In the genomic region with DNA sequence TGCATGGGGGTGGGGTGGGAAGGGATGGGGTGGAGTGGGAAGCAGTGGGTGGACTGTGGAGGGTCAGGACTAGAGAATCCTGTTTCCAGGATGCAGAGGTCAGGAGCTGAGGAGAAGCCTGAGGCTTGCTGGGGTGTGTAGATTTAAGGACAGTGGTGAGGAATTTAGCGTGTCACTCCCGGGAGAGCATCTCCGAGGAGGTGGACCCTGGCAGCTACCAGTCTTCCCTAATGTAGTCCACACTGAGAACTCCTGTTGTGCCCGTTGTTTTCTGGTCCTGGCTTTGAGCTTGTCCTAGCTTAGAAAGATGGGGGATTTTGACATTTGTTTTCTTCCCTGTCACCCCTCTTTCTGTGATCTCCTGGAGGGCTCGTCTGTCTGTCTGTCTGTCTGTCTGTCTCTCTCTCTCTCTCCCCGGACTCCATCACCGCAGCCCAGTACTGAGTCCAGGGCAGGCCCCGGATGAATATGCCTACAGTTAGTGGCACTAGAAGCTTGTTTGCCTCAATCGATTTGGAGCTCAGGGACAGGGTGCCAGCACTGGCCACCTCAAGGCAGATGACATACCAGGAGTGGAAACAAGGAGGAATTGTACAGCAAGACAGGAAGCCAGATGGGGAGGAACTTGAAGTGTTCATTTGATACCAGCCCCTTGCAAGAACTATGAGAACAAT, we compare ENCODE assay signal across 13 mouse cellular contexts. TPM values are rescaled to one million over a fixed set of nuclear protein-coding genes. Genes with fewer than 3 reads are reported as not detected.
A peak's percentile ranks its signal among the peaks of the same experiment; 100 is the strongest.
DNase-seq lines count a peak whose midpoint lies in the region; ATAC-seq and TF ChIP-seq lines count a peak whose summit lies in the region.
"Had no signal": no experiment of that assay in that cellular context is flagged by ENCODE, and none has a peak within 500 bp of the region (broad histone marks: within the 10 kb centered on the region; RNA-seq: fewer than 3 reads in every experiment).

No protein-coding gene starts in this region.

- H3K79me2 ChIP-seq in heart, adult 2 months (replicated peaks; ENCODE audit: control insufficient read depth, insufficient read depth, low read length) = no peaks in the 10 kb centered on the region

- TF ChIP-seq POLR2A in heart, adult 2 months (IDR thresholded peaks at IDR 0.05; ENCODE audit: insufficient read depth, low read depth, low read length) = no peak

- no peaks in the 10 kb centered on the region for H3K36me3 ChIP-seq in heart, adult 2 months (ENCODE audit: control insufficient read depth, insufficient read depth, low read length)
- no peaks in the 10 kb centered on the region for H3K36me3 ChIP-seq in forebrain, embryonic 13.5 days (ENCODE audit: poor library complexity, severe bottlenecking)
- H3K36me3 ChIP-seq in midbrain, embryonic 14.5 days (ENCODE audit: control insufficient read depth, insufficient read depth, low read length) = no peaks in the 10 kb centered on the region
- H3K36me3 ChIP-seq: limb, embryonic 13.5 days had no signal

- peaks cover 6% of the 10 kb centered on the region for H3K4me1 ChIP-seq in heart, adult 2 months (ENCODE audit: control insufficient read depth, insufficient read depth, low read length)
- H3K4me1 ChIP-seq in forebrain, embryonic 13.5 days = peaks cover 37% of the 10 kb centered on the region
- peaks cover 39% of the 10 kb centered on the region for H3K4me1 ChIP-seq in midbrain, embryonic 14.5 days (ENCODE audit: control insufficient read depth, insufficient read depth, low read length)

- 49% methylated on average over 9 of the region's 9 CpGs for WGBS in heart, adult 2 months
- 72% methylated on average over 9 of the region's 9 CpGs for WGBS in forebrain, embryonic 13.5 days
- 55% methylated on average over 9 of the region's 9 CpGs for WGBS in midbrain, embryonic 14.5 days

- TF ChIP-seq CTCF in heart, adult 2 months (IDR thresholded peaks at IDR 0.05) = no peak

- H3K9me3 ChIP-seq in forebrain, embryonic 13.5 days (replicated peaks) = no peaks in the 10 kb centered on the region
- H3K9me3 ChIP-seq in midbrain, embryonic 14.5 days (ENCODE audit: control insufficient read depth, low read length) = no peaks in the 10 kb centered on the region
- H3K9me3 ChIP-seq: limb, embryonic 13.5 days had no signal

- peak overlapping the region; percentile 47; the same call in 1 of the 2 replicates for H3K27ac ChIP-seq in heart, adult 2 months
- H3K27ac ChIP-seq in forebrain, embryonic 13.5 days = peak overlapping the region; percentile 11; the same call in 1 of the 2 replicates
- H3K27ac ChIP-seq in midbrain, embryonic 14.5 days (replicated peaks; ENCODE audit: low read depth, low read length) = peak overlapping the region; percentile 53; the same call in 1 of the 2 replicates
- H3K27ac ChIP-seq: limb, embryonic 13.5 days had no signal

- TF ChIP-seq EP300 in heart, adult 2 months (IDR thresholded peaks at IDR 0.05; ENCODE audit: insufficient read depth, low read depth, low read length) = no peak

- no peak overlapping the region for H3K4me3 ChIP-seq in heart, adult 2 months
- H3K4me3 ChIP-seq in forebrain, embryonic 13.5 days = no peak overlapping the region
- no peak overlapping the region for H3K4me3 ChIP-seq in midbrain, embryonic 14.5 days (replicated peaks; ENCODE audit: low read depth, low read length)
- H3K4me3 ChIP-seq: erythroblast, embryonic 14.5 days; limb, embryonic 13.5 days had no signal

- DNase-seq in heart, adult 2 months = no peak
- no peak for DNase-seq in heart, postnatal 14 days
- DNase-seq in cerebellum, adult 9-11 months = peak; percentile 73
- DNase-seq in midbrain, embryonic 14.5 days = no peak
- no peak for DNase-seq in frontal cortex, postnatal 10 days (ENCODE audit: low spot score in 2 of 2)
- no peak for DNase-seq in kidney, postnatal 25 days
- DNase-seq: layer of hippocampus, adult 9-11 months; lung, embryonic 14.5 days; thymus, postnatal 36 days had no signal

- intact Hi-C loops in heart, adult 2 months (cut with DNase I) = loop anchor here (5.0 kb wide), 2 partner anchors 45 to 115 kb away; a partner anchor contains a TSS
- intact Hi-C loops in heart, postnatal 14 days (cut with DNase I) = loop anchor here (5.0 kb wide), 1 partner anchor 115 kb away; a partner anchor contains a TSS

- 0 out of 2 replicates have a peak overlapping the region, but pooled peaks have one; percentile 44 for H3K4me2 ChIP-seq in forebrain, embryonic 13.5 days
- H3K4me2 ChIP-seq in midbrain, embryonic 14.5 days (ENCODE audit: low read length) = peak overlapping the region; percentile 25; the same call in 1 of the 2 replicates
- H3K4me2 ChIP-seq: limb, embryonic 13.5 days; lung, embryonic 14.5 days had no signal

- no peak overlapping the region for H3K9ac ChIP-seq in heart, adult 2 months (ENCODE audit: low read depth, low read length)
- H3K9ac ChIP-seq in forebrain, embryonic 13.5 days = no peak overlapping the region
- H3K9ac ChIP-seq in midbrain, embryonic 14.5 days (replicated peaks; ENCODE audit: low read length) = no peak overlapping the region
- H3K9ac ChIP-seq: limb, embryonic 13.5 days; lung, embryonic 14.5 days had no signal

- ATAC-seq in forebrain, embryonic 13.5 days = no peak
- ATAC-seq in midbrain, embryonic 14.5 days (ENCODE audit: low FRiP score, low TSS enrichment) = 0 out of 2 replicates have a peak, but pooled peaks have one; percentile 15
- no peak for ATAC-seq in erythroid progenitor cell, adult 5-6 weeks (replicated peaks; ENCODE audit: low FRiP score, poor library complexity, severe bottlenecking)

- H3K27me3 ChIP-seq in heart, adult 2 months (ENCODE audit: control insufficient read depth, insufficient read depth, low read length) = no peaks in the 10 kb centered on the region
- no peaks in the 10 kb centered on the region for H3K27me3 ChIP-seq in forebrain, embryonic 13.5 days
- peaks cover 3% of the 10 kb centered on the region; the same call in 1 of the 2 replicates for H3K27me3 ChIP-seq in midbrain, embryonic 14.5 days (ENCODE audit: control insufficient read depth, insufficient read depth, low read length)

RNA-seq across cellular contexts. Expression of a gene that starts 49.6 kb away (rescaled TPM):
- total RNA-seq in heart, adult 2 months (2021) = 10 to 100 TPM; 20.9 to 23.2 TPM
- 21.3 and 28.8 TPM in 2 replicates for polyA plus RNA-seq in heart, adult 2 months (2012; rRNA removed)
- total RNA-seq in heart, postnatal 14 days (2021) = 1 to 10 TPM; 6.7 to 8.2 TPM
- 3.5 and 5.1 TPM in 2 replicates for polyA plus RNA-seq in forebrain, embryonic 13.5 days (2015; fragmentation: Nextera tagmentation; extraction: Ambion mirVana)
- 3.6 and 5.0 TPM in 2 replicates for polyA plus RNA-seq in midbrain, embryonic 14.5 days (2014; fragmentation: Nextera tagmentation; extraction: Ambion mirVana)
- total RNA-seq in erythroid progenitor cell, adult 5-6 weeks (2015; ENCODE audit: low replicate concordance) = 27.0 and 35.2 TPM in 2 replicates
- total RNA-seq in erythroid progenitor cell, adult 5-6 weeks (2017; ENCODE audit: low replicate concordance) = 23.4 and 30.7 TPM in 2 replicates
